Mouse (Mus musculus) activated CD4-positive, CD25-positive, alpha-beta regulatory T cell, adult 9 weeks (primary cell): Measurements from ENCODE around the gene Gm43191. TPM values are rescaled to one million over a fixed set of nuclear protein-coding genes. Genes with fewer than 3 reads are reported as not detected.

Experiments used
- polyA plus RNA-seq: library from polyadenylated mRNA; unstranded; fragments of 100-300 nt; shearing (Covaris generic); gene quantifications from one replicate; pipeline ENCODE4 v1.2.1, GENCODE M21; 2017

The Gm43191 gene
- not detected for polyA plus RNA-seq

GRCm38 (mm10) chr3:116681160-116681559, at the start of gene Gm43191:
Gene Gm43191 (minus strand): TSS chr3:116681260.

GRCm38 (mm10) chr3:116712436-116712881, 31.4 kb upstream of the Gm43191 start, which contains the start of gene Slc35a3:
Gene Slc35a3 (minus strand): TSS chr3:116712831.

GRCm38 (mm10) chr3:116662463-116662863, 18.6 kb downstream of the Gm43191 start, which contains the start of gene Mfsd14a:
Gene Mfsd14a (minus strand): TSS chr3:116662677.

GRCm38 (mm10) chr3:116614295-116614892, 66.7 kb downstream of the Gm43191 start, which contains the start of gene Trmt13:
Gene Trmt13 (minus strand): TSS chr3:116614587.

GRCm38 (mm10) chr3:116594728-116595602, 86.1 kb downstream of the Gm43191 start, which contains the start of gene Sass6:
Gene Sass6 (plus strand): TSS chr3:116594982.

Other genes starting within 250 kb of the Gm43191 start
- 40.1 TPM for gene Rtca, start 173.1 kb downstream of the Gm43191 start, polyA plus RNA-seq
- gene Dbt, start 168.2 kb downstream of the Gm43191 start, polyA plus RNA-seq = 16.1 TPM
- 0.55 TPM for gene Lrrc39, start 118.3 kb downstream of the Gm43191 start, polyA plus RNA-seq
- gene Sass6, start 86.3 kb downstream of the Gm43191 start, polyA plus RNA-seq = 8.3 TPM
- 41.1 TPM for gene Trmt13, start 66.7 kb downstream of the Gm43191 start, polyA plus RNA-seq
- gene Mfsd14a, start 18.6 kb downstream of the Gm43191 start, polyA plus RNA-seq = 73.9 TPM
- 7.6 TPM for gene Slc35a3, start 31.6 kb upstream of the Gm43191 start, polyA plus RNA-seq
- gene Agl, start 126.9 kb upstream of the Gm43191 start, polyA plus RNA-seq = 3.1 TPM
- 22.2 TPM for gene Frrs1, start 178.2 kb upstream of the Gm43191 start, polyA plus RNA-seq